Mouse (Mus musculus) hindbrain, embryonic 12.5 days (tissue): ENCODE measurements around the gene Cep41. TPM values are rescaled to one million over a fixed set of nuclear protein-coding genes. Genes with fewer than 3 reads are reported as not detected.
A peak's percentile ranks its signal among the peaks of the same experiment; 100 is the strongest.

Experiments
- ATAC-seq: fragments of 200-750 bp; cut with Nextera tagmentation; 2 replicates; pipeline ENCODE4 v1.8.0; 2017; ENCODE audit warnings: moderate TSS enrichment; ENCODE audit not compliant: low FRiP score
- H3K27ac ChIP-seq: fragments of 300-500 bp; sonication (generic); 2 replicates; pipeline ENCODE4 v1.5.1; 2016; ENCODE audit warnings: mild to moderate bottlenecking
- H3K27me3 ChIP-seq: fragments of 300-500 bp; sonication (generic); 2 replicates; pipeline ENCODE4 v1.6.1; 2016; ENCODE audit warnings: mild to moderate bottlenecking
- H3K36me3 ChIP-seq: fragments of 300-500 bp; sonication (generic); 2 replicates; pipeline ENCODE4 v1.6.1; 2016; ENCODE audit warnings: mild to moderate bottlenecking
- H3K4me1 ChIP-seq: fragments of 300-500 bp; sonication (generic); 2 replicates; pipeline ENCODE4 v1.6.1; 2016
- H3K4me2 ChIP-seq: fragments of 300-500 bp; sonication (generic); replicated peaks from 2 replicates; pipeline ENCODE4 v1.6.1; 2016; ENCODE audit warnings: mild to moderate bottlenecking
- H3K4me3 ChIP-seq: fragments of 300-500 bp; sonication (generic); 2 replicates; pipeline ENCODE4 v1.5.1; 2016; ENCODE audit warnings: mild to moderate bottlenecking
- H3K9ac ChIP-seq: fragments of 300-500 bp; sonication (generic); 2 replicates; pipeline ENCODE4 v1.6.1; 2016; ENCODE audit warnings: mild to moderate bottlenecking, moderate library complexity
- H3K9me3 ChIP-seq: fragments of 300-500 bp; sonication (generic); replicated peaks from 2 replicates; pipeline ENCODE4 v1.6.1; 2016; ENCODE audit warnings: mild to moderate bottlenecking
- WGBS: fragments of 180-500 bp; shearing (Covaris S2); methylation state at CpG from one replicate; pipeline ENCODE4 v1.1.7; 2016; 5-methylcytosine and 5-hydroxymethylcytosine counted together
- polyA plus RNA-seq: library from polyadenylated mRNA; unstranded; fragments of >200 nt; fragmentation: Nextera tagmentation; extraction: Ambion mirVana; gene quantifications from 2 replicates; pipeline ENCODE4 v1.2.1, GENCODE M21; 2016

Cep41 gene
- polyA plus RNA-seq, 1 experiment from 2014 or later = 20.5 TPM

DNA sequence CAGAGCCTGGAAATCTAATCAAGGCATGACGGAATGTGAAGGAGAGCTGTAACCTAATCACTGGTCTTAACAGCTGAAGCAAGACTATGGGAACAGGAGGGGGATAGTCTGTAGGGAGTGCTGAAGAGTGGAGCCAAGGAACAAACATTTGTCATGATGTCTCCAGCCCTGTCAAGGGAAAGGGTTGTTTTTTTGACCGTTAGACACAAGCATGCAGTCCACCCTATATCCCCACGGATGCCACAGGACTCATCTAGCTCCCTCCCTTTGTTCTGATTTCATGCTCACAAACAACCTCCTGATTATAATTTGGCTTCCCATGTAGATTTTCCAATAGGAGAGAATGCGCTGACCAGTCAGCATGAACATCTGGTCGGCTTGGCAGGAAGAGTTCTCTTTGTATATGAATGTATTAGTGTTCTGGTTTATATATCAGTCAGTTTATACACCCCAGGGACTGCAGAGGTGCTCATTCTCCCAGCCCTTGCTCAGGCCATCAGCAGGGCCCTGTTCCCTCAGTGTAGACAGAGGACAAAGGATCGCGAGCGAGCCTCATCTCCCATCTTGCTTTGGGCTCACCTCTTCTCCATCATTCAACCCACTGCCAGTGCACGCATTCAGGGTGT lies 10.5 kb upstream of the Cep41 start:
- Histone ChIP-seq H3K36me3 (no peaks in the 10 kb centered on the region), H3K4me1 (no peaks in the 10 kb centered on the region; the same call in 1 of the 2 replicates), H3K27ac (no peak overlapping the region), H3K9ac (no peak overlapping the region), H3K4me3 (no peak overlapping the region), H3K27me3 (no peaks in the 10 kb centered on the region), H3K4me2 (no peak overlapping the region), H3K9me3 (no peaks in the 10 kb centered on the region)
- ATAC-seq = no peak
- 83% methylated on average over 9 of the region's 9 CpGs for WGBS

DNA sequence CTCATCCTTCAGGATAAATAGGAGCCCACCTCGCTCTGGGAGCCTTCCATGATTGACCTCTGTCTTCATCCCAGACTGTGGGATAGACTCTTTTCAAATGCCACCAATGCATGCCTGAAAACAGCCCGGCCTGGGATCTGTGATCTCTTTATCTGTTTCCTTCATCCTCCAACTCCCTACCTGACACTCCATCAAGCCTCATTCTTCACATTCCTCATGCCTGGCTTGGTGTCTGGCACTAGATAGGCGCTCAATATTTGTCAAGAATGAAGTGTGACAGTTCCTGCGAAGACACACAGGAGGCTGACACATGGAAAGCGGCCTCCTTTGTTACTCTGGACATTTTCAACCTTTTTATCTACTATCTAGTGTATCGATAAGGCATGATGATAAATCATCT lies 9.9 kb upstream of the Cep41 start:
- H3K27me3 ChIP-seq = no peaks in the 10 kb centered on the region
- H3K9ac ChIP-seq = no peak overlapping the region
- H3K4me1 ChIP-seq = no peaks in the 10 kb centered on the region
- H3K36me3 ChIP-seq = no peaks in the 10 kb centered on the region
- no peak overlapping the region for H3K4me3 ChIP-seq
- H3K4me2 ChIP-seq = no peak overlapping the region
- WGBS = 77% methylated on average over 6 of the region's 6 CpGs
- H3K9me3 ChIP-seq = no peaks in the 10 kb centered on the region
- H3K27ac ChIP-seq = no peak overlapping the region
- ATAC-seq = no peak

DNA sequence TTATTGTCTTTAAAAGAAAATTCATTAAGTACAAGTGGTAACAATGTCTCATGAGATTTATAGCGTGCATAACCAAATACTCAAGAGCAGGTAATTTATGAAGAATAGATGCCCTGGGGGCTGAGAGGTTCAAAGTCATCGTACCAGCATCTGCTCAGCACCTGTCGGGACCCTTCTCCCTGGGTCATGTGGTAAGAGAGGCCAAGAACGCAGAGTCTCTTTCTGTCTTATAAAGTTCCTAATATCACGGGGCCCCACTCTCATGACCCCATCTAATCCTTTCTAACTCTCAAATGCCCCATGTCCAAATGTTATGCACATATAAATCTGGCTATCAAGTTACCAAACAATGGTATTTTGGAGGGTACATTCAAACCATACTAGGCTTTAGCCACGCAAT lies 9.3 kb upstream of the Cep41 start:
- Histone ChIP-seq H3K27ac (no peak overlapping the region), H3K9ac (no peak overlapping the region), H3K36me3 (no peaks in the 10 kb centered on the region), H3K4me1 (no peaks in the 10 kb centered on the region), H3K4me2 (no peak overlapping the region), H3K9me3 (no peaks in the 10 kb centered on the region), H3K4me3 (no peak overlapping the region), H3K27me3 (no peaks in the 10 kb centered on the region)
- no peak for ATAC-seq
- WGBS = 80% methylated on average over 6 of the region's 6 CpGs

DNA sequence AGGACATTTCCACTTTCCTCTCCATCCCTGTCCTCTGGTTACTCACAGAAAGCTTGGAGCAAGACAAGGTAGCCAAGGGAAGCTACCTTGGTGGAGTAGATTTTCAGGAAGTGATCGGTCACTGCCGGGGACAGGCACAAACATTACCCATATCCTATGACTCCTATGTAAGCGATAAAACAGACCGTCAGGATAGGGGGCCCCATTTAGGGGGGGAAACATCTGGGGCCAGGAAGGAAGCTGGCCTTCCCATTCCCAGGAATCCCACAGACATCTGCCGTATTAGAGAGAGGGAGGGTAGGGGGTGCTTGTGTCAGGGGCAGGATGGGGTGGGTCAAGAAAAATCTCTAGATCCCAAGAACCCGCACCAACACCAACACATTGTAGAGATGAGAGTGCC lies 6.6 kb upstream of the Cep41 start:
- Histone ChIP-seq H3K9ac (no peak overlapping the region), H3K9me3 (no peaks in the 10 kb centered on the region), H3K27me3 (no peaks in the 10 kb centered on the region), H3K27ac (no peak overlapping the region), H3K4me3 (no peak overlapping the region), H3K36me3 (no peaks in the 10 kb centered on the region), H3K4me1 (no peaks in the 10 kb centered on the region), H3K4me2 (no peak overlapping the region)
- WGBS = 80% methylated on average over 6 of the region's 6 CpGs
- ATAC-seq = no peak

GRCm38 (mm10) chr6:30698036-30698435 lies 4.5 kb upstream of the Cep41 start:
- Histone ChIP-seq H3K9me3 (no peaks in the 10 kb centered on the region), H3K4me3 (no peak overlapping the region), H3K4me2 (no peak overlapping the region), H3K4me1 (peaks cover 10% of the 10 kb centered on the region), H3K27me3 (no peaks in the 10 kb centered on the region), H3K27ac (no peak overlapping the region), H3K36me3 (no peaks in the 10 kb centered on the region), H3K9ac (no peak overlapping the region)
- ATAC-seq = no peak
- 95% methylated on average over 4 of the region's 4 CpGs for WGBS

DNA sequence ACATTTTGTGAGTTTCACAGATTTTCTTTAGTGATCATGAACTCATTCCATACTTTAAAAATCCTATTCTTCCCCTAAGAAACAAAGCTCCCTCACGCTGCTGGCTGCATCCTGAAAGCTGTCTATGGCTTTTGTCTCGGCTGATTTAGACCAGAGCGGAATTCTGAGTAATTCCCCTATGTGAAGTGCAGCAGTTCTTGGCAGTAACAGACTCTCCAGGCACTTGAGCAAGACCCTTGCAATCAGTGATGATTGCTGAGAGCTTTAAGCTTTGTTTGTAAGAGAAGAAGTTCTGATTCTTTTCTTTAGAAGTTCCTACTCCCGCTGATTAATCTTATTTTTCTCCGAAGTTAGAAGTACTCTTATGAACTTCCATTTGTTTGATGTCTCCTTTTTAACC lies 3.9 kb upstream of the Cep41 start:
- Histone ChIP-seq H3K4me2 (no peak overlapping the region), H3K9ac (no peak overlapping the region), H3K4me1 (peaks cover 15% of the 10 kb centered on the region), H3K36me3 (no peaks in the 10 kb centered on the region), H3K27ac (no peak overlapping the region), H3K9me3 (no peaks in the 10 kb centered on the region), H3K4me3 (no peak overlapping the region), H3K27me3 (no peaks in the 10 kb centered on the region)
- WGBS = 53% methylated on average over 5 of the region's 5 CpGs
- no peak for ATAC-seq

GRCm38 (mm10) chr6:30695124-30695523 lies 1.6 kb upstream of the Cep41 start:
- no peak overlapping the region for H3K27ac ChIP-seq
- no peaks in the 10 kb centered on the region for H3K27me3 ChIP-seq
- H3K4me1 ChIP-seq = peaks cover 15% of the 10 kb centered on the region
- H3K9me3 ChIP-seq = no peaks in the 10 kb centered on the region
- no peak overlapping the region for H3K4me3 ChIP-seq
- H3K4me2 ChIP-seq = no peak overlapping the region
- ATAC-seq = no peak
- no peak overlapping the region for H3K9ac ChIP-seq
- no peaks in the 10 kb centered on the region for H3K36me3 ChIP-seq
- WGBS = 82% methylated on average over 8 of the region's 8 CpGs

DNA sequence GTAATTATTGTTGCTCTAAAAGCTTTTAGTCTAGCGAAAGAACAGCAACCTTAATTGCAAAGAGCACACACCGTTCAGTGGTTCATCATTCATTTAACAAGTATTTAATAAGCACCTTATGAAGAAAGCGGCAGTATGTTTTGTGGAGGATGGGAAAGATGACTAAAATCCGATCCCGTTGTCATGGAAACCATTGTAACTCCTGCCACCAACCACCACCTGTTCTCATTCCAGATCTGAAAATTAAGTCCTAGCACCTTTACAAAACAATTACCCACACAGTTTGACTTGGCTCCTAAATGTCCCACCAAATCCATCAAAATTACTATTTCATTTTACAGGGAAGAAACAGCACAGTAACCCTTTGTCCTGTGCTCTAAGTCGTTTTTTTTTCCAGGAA lies 660 bp upstream of the Cep41 start:
- ATAC-seq = no peak; the same call in 1 of the 2 replicates
- Histone ChIP-seq H3K4me1 (peaks cover 15% of the 10 kb centered on the region), H3K4me2 (peak overlapping the region; percentile 66), H3K27ac (peak overlapping the region; percentile 94; the same call in 1 of the 2 replicates), H3K4me3 (peak overlapping the region; percentile 58; the same call in 1 of the 2 replicates), H3K9me3 (no peaks in the 10 kb centered on the region), H3K36me3 (no peaks in the 10 kb centered on the region), H3K27me3 (no peaks in the 10 kb centered on the region), H3K9ac (no peak overlapping the region; the same call in 1 of the 2 replicates)
- WGBS = 40% methylated on average over 6 of the region's 6 CpGs

- H3K9me3 ChIP-seq = no peaks in the 10 kb centered on the region
- WGBS = 75% methylated on average over 5 of the region's 5 CpGs
- H3K4me1 ChIP-seq = peaks cover 15% of the 10 kb centered on the region
- H3K36me3 ChIP-seq = no peaks in the 10 kb centered on the region
- peak overlapping the region; percentile 62 for H3K9ac ChIP-seq
- H3K4me3 ChIP-seq = peak overlapping the region; percentile 58
- peak overlapping the region; percentile 66 for H3K4me2 ChIP-seq
- no peak for ATAC-seq
- no peaks in the 10 kb centered on the region for H3K27me3 ChIP-seq
- H3K27ac ChIP-seq = peak overlapping the region; percentile 94
Observed at GRCm38 (mm10) chr6:30692826-30693225, 723 bp downstream of the Cep41 start.

GRCm38 (mm10) chr6:30687198-30687597 lies 6.4 kb downstream of the Cep41 start:
- Histone ChIP-seq H3K27me3 (no peaks in the 10 kb centered on the region), H3K27ac (no peak overlapping the region), H3K4me3 (no peak overlapping the region), H3K9ac (no peak overlapping the region), H3K36me3 (no peaks in the 10 kb centered on the region), H3K4me2 (no peak overlapping the region), H3K9me3 (no peaks in the 10 kb centered on the region), H3K4me1 (peaks cover 11% of the 10 kb centered on the region)
- WGBS = 94% methylated on average over 7 of the region's 7 CpGs
- ATAC-seq = no peak

DNA sequence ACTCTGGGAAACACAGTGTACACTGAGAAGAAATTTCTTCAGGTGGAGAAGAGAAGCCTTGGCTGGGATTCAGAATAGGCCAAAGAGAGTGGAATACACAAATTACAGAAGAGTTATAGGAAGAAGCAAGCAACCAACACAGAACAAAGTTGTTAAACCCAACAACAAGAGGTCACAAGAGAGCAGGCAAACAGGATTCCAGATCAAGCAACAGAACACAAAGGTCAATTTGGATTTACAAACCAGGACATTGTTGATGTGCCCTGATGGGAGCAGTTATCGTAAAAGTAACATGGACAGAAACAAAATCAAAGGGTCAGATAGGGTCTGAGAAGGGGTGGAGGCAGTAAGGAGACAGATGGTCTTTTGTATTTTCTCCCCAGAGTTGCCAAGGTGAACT lies 9.0 kb downstream of the Cep41 start:
- ATAC-seq = no peak
- Histone ChIP-seq H3K9me3 (no peaks in the 10 kb centered on the region), H3K4me3 (no peak overlapping the region), H3K36me3 (no peaks in the 10 kb centered on the region), H3K27ac (no peak overlapping the region), H3K4me1 (peaks cover 13% of the 10 kb centered on the region), H3K4me2 (no peak overlapping the region), H3K9ac (no peak overlapping the region), H3K27me3 (no peaks in the 10 kb centered on the region)
- WGBS = 75% methylated on average over 1 of the region's 1 CpGs

DNA sequence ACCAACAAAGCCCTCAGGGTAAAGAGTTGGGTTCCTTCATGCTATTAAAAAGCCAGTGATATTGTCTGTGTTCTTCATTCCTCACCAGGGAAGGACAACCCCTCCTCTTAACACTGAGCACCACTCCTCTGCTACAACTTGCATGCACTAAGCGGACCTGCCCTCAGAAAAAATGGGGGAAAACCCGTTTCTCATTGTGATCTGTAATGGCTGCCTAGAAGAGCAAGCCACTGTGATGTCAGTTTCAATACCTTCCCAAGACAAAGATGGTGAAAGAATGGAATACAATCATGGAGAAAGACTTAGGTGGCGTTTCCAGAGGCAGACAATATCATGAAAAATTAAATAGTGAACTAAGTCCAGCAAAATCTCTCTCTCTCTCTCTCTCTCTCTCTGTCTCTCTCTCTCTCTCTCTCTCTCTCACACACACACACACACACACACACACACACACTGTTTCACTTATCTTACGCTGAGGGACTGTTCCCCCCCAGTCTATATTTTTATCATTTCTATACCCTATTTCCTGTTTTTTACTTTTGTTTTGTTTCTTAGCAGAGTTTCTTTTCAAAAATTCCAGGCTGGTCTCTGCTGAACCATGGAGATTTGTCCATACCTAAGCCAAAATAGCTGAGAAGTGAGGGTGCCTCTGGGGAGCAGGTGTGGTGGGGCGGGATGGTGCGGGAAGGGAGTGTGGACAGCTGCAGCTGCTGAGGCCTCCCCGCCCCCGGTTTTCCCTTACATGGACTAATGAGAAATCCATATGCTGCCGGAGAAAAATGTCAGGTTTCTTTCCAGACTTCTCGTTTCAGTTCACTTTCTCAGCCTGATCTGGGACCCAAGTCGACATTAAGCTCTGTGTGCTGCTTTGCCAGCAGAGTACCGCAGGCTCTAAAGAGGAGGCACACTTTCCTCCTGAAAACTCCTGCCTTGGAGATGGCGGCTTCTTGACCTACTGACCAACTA lies 11.3 kb downstream of the Cep41 start:
- peak overlapping the region; percentile 71 for H3K27ac ChIP-seq
- H3K36me3 ChIP-seq = no peaks in the 10 kb centered on the region
- no peak overlapping the region for H3K4me3 ChIP-seq
- ATAC-seq = no peak
- peaks cover 23% of the 10 kb centered on the region for H3K4me1 ChIP-seq
- no peak overlapping the region for H3K4me2 ChIP-seq
- no peaks in the 10 kb centered on the region for H3K9me3 ChIP-seq
- no peak overlapping the region for H3K9ac ChIP-seq
- WGBS = 49% methylated on average over 13 of the region's 13 CpGs
- no peaks in the 10 kb centered on the region for H3K27me3 ChIP-seq
